Mouse (Mus musculus) myocyte (in vitro differentiated cells): Measurements from ENCODE around the gene Zfp146. TPM values are rescaled to one million over a fixed set of nuclear protein-coding genes. Genes with fewer than 3 reads are reported as not detected.

Experiments
- H3K27me3 ChIP-seq: one replicate; pipeline ENCODE4 v1.6.1; 2011; ENCODE audit not compliant: control insufficient read depth, insufficient read depth, insufficient read length
- H3K36me3 ChIP-seq: one replicate; pipeline ENCODE4 v1.6.1; 2011; ENCODE audit not compliant: control insufficient read depth, insufficient read depth
- H3K4me2 ChIP-seq: one replicate; pipeline ENCODE4 v1.6.1; 2011; ENCODE audit warnings: low read depth, control low read depth
- H3K4me3 ChIP-seq: one replicate; pipeline ENCODE4 v1.5.1; 2011; ENCODE audit warnings: mild to moderate bottlenecking, control low read depth, moderate library complexity
- H3K79me2 ChIP-seq: one replicate; pipeline ENCODE4 v1.6.1; 2011; ENCODE audit not compliant: control insufficient read depth, insufficient read depth
- H3ac ChIP-seq: one replicate; pipeline ENCODE4 v1.6.1; 2011; ENCODE audit not compliant: control insufficient read depth, insufficient read length
- CEBPB ChIP-seq: IDR thresholded peaks from 2 replicates; pipeline ENCODE4 v1.6.1; 2011; ENCODE audit warnings: mild to moderate bottlenecking, moderate library complexity; ENCODE audit not compliant: poor library complexity, insufficient read depth, severe bottlenecking
- E2F4 ChIP-seq: IDR thresholded peaks from one replicate; pipeline ENCODE4 v1.6.1; 2011; ENCODE audit warnings: mild to moderate bottlenecking, control low read depth, moderate library complexity; ENCODE audit not compliant: insufficient read depth
- MAX ChIP-seq: IDR thresholded peaks from one replicate; pipeline ENCODE4 v1.6.1; 2011; ENCODE audit warnings: low read depth, mild to moderate bottlenecking, control low read depth
- MYOD1 ChIP-seq, 3 experiments: IDR thresholded peaks; one replicate each; pipeline ENCODE4 v1.6.1; 2011; ENCODE audit warnings: control low read depth in 2 of 3, low read depth in 2 of 3, mild to moderate bottlenecking in 2 of 3, moderate library complexity in 1 of 3; ENCODE audit not compliant: insufficient read length in 2 of 3, control insufficient read depth in 1 of 3
- MYOG ChIP-seq, 3 experiments: IDR thresholded peaks; one replicate each; pipeline ENCODE4 v1.6.1; 2011; ENCODE audit warnings: control low read depth in 2 of 3, low read depth in 2 of 3, mild to moderate bottlenecking in 2 of 3; ENCODE audit not compliant: insufficient read length in 2 of 3, control insufficient read depth in 1 of 3, insufficient read depth in 1 of 3
- POLR2A ChIP-seq: IDR thresholded peaks from one replicate; pipeline ENCODE4 v1.6.1; 2011; ENCODE audit warnings: low read depth, mild to moderate bottlenecking, control low read depth, moderate library complexity; ENCODE audit not compliant: insufficient read length
- POLR2AphosphoS2 ChIP-seq: IDR thresholded peaks from one replicate; pipeline ENCODE4 v1.6.1; 2011; ENCODE audit warnings: low read depth, control low read depth; ENCODE audit not compliant: insufficient read length
- REST ChIP-seq: IDR thresholded peaks from one replicate; pipeline ENCODE4 v1.6.1; 2011; ENCODE audit warnings: mild to moderate bottlenecking, control low read depth, moderate library complexity; ENCODE audit not compliant: insufficient read depth, insufficient read length
- SRF ChIP-seq: IDR thresholded peaks from one replicate; pipeline ENCODE4 v1.6.1; 2011; ENCODE audit warnings: low read depth; ENCODE audit not compliant: control insufficient read depth, insufficient read length
- TCF12 ChIP-seq: IDR thresholded peaks from one replicate; pipeline ENCODE4 v1.6.1; 2011; ENCODE audit warnings: mild to moderate bottlenecking, control low read depth; ENCODE audit not compliant: poor library complexity, insufficient read depth, severe bottlenecking
- TCF3 ChIP-seq: IDR thresholded peaks from one replicate; pipeline ENCODE4 v1.6.1; 2011; ENCODE audit warnings: low read depth, control low read depth; ENCODE audit not compliant: insufficient read length
- USF1 ChIP-seq: IDR thresholded peaks from one replicate; pipeline ENCODE4 v1.6.1; 2011; ENCODE audit warnings: low read depth, mild to moderate bottlenecking, control low read depth, moderate library complexity
- polyA plus RNA-seq: library from polyadenylated mRNA; unstranded; fragments of >200 nt; fragmentation: generic; extraction: Trizol; gene quantifications from one replicate; pipeline ENCODE4 v1.2.1, GENCODE M21; 2012; ENCODE audit warnings: missing spikeins

Zfp146 gene
- polyA plus RNA-seq, 1 experiment: 13.2 TPM

- TF ChIP-seq POLR2AphosphoS2 (no peak), CEBPB (no peak), USF1 (no peak), TCF3 (no peak), REST (no peak), SRF (no peak), E2F4 (no peak), MYOG (IDR thresholded peaks at IDR 0.05; ENCODE audit: control insufficient read depth in 1 of 3, insufficient read depth in 1 of 3, insufficient read length in 2 of 3, low read depth in 2 of 3) (no peak), POLR2A (no peak), MYOD1 (IDR thresholded peaks at IDR 0.05; ENCODE audit: control insufficient read depth in 1 of 3, insufficient read length in 2 of 3, low read depth in 2 of 3) (no peak), TCF12 (no peak), MAX (no peak)
- H3K79me2 ChIP-seq: peaks cover 67% of the 10 kb centered on the region
- H3K27me3 ChIP-seq: no peaks in the 10 kb centered on the region
- no peak overlapping the region for H3K4me3 ChIP-seq
- H3K36me3 ChIP-seq: peaks cover 67% of the 10 kb centered on the region
- no peak overlapping the region for H3K4me2 ChIP-seq
- no peak overlapping the region for H3ac ChIP-seq
Observed at GRCm38 (mm10) chr7:30163113-30163512, 6.4 kb downstream of the Zfp146 start.

DNA sequence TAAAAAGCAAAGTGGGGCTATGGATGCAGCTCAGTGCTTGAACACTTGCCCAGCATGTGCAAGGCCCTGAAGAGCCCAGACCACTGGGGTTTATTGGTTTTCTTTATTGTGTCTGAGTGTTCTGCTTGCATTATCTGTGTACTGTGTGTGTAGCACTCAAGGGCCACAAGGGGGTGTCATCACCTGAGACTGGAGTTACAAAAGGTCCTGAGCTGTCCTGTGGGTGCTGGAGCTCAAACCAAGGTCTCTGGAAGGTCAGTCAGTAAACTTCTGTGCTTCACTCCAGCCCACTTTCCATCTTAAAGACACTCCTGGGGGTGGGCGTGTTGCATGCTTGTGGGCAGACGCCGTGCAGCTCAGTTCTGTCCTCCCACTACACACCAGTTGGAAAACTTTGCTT is 14.0 kb downstream of the Zfp146 start:
- TF ChIP-seq TCF12 (no peak), CEBPB (no peak), USF1 (no peak), MYOD1 (IDR thresholded peaks at IDR 0.05; ENCODE audit: control insufficient read depth in 1 of 3, insufficient read length in 2 of 3, low read depth in 2 of 3) (no peak), POLR2A (no peak), REST (no peak), TCF3 (no peak), POLR2AphosphoS2 (no peak), MYOG (IDR thresholded peaks at IDR 0.05; ENCODE audit: control insufficient read depth in 1 of 3, insufficient read depth in 1 of 3, insufficient read length in 2 of 3, low read depth in 2 of 3) (no peak), MAX (no peak), E2F4 (no peak), SRF (no peak)
- H3K4me3 ChIP-seq: no peak overlapping the region
- H3K27me3 ChIP-seq: no peaks in the 10 kb centered on the region
- H3K36me3 ChIP-seq: peaks cover 26% of the 10 kb centered on the region
- no peak overlapping the region for H3ac ChIP-seq
- H3K79me2 ChIP-seq: peaks cover 5% of the 10 kb centered on the region
- H3K4me2 ChIP-seq: no peak overlapping the region

- Histone ChIP-seq H3K27me3 (no peaks in the 10 kb centered on the region), H3K79me2 (no peaks in the 10 kb centered on the region), H3K36me3 (peaks cover 14% of the 10 kb centered on the region), H3K4me2 (no peak overlapping the region), H3K4me3 (no peak overlapping the region), H3ac (no peak overlapping the region)
- TF ChIP-seq POLR2AphosphoS2 (no peak), SRF (no peak), REST (no peak), TCF12 (no peak), TCF3 (no peak)
Observed at GRCm38 (mm10) chr7:30154040-30154439, 15.5 kb downstream of the Zfp146 start.

- H3K27me3 ChIP-seq: no peaks in the 10 kb centered on the region
- no peak overlapping the region for H3K4me2 ChIP-seq
- H3K36me3 ChIP-seq: no peaks in the 10 kb centered on the region
Observed at GRCm38 (mm10) chr7:30147011-30147410, 22.5 kb downstream of the Zfp146 start.

GRCm38 (mm10) chr7:30143555-30144209 is 25.9 kb downstream of the Zfp146 start:
- H3ac ChIP-seq: no peak overlapping the region
- TF ChIP-seq POLR2A: no peak
- TF ChIP-seq CEBPB: no peak
- TF ChIP-seq POLR2AphosphoS2: no peak
- no peak for TF ChIP-seq E2F4
- no peak for TF ChIP-seq MYOD1 (IDR thresholded peaks at IDR 0.05; ENCODE audit: control insufficient read depth in 1 of 3, insufficient read length in 2 of 3, low read depth in 2 of 3)
- no peak for TF ChIP-seq MYOG (IDR thresholded peaks at IDR 0.05; ENCODE audit: control insufficient read depth in 1 of 3, insufficient read depth in 1 of 3, insufficient read length in 2 of 3, low read depth in 2 of 3)
- TF ChIP-seq SRF: no peak
- no peak for TF ChIP-seq TCF3
- no peak for TF ChIP-seq REST
- no peaks in the 10 kb centered on the region for H3K36me3 ChIP-seq
- H3K27me3 ChIP-seq: no peaks in the 10 kb centered on the region
- no peak overlapping the region for H3K4me3 ChIP-seq
- no peaks in the 10 kb centered on the region for H3K79me2 ChIP-seq
- no peak overlapping the region for H3K4me2 ChIP-seq

More at GRCm38 (mm10) chr7:30147011-30147410, 22.5 kb downstream of the Zfp146 start:
- Histone ChIP-seq H3K79me2 (no peaks in the 10 kb centered on the region), H3ac (no peak overlapping the region), H3K4me3 (no peak overlapping the region)
- no peak for TF ChIP-seq SRF
